Mouse (Mus musculus) heart, embryonic 16.5 days (tissue): ENCODE results near the gene Mocs1. TPM values are rescaled to one million over a fixed set of nuclear protein-coding genes. Genes with fewer than 3 reads are reported as not detected.
A peak's percentile ranks its signal among the peaks of the same experiment; 100 is the strongest.

Experiments
- ATAC-seq: fragments of 200-750 bp; cut with Nextera tagmentation; replicated peaks from 2 replicates; pipeline ENCODE4 v1.8.0; 2017; ENCODE audit warnings: moderate number of reproducible peaks; ENCODE audit not compliant: insufficient read depth, low FRiP score; ENCODE audit errors: extremely low read depth
- H3K27ac ChIP-seq: fragments of 300-500 bp; sonication (generic); 2 replicates; pipeline ENCODE4 v1.5.1; 2014; ENCODE audit warnings: mild to moderate bottlenecking, low read length, control low read depth, moderate library complexity
- H3K27me3 ChIP-seq: fragments of 300-500 bp; sonication (generic); 2 replicates; pipeline ENCODE4 v1.6.1; 2014; ENCODE audit warnings: low read length, mixed read lengths; ENCODE audit not compliant: control insufficient read depth, insufficient read depth
- H3K36me3 ChIP-seq: fragments of 300-500 bp; sonication (generic); 2 replicates; pipeline ENCODE4 v1.6.1; 2014; ENCODE audit not compliant: control insufficient read depth, insufficient read depth
- H3K4me1 ChIP-seq: fragments of 300-500 bp; sonication (generic); 2 replicates; pipeline ENCODE4 v1.6.1; 2014; ENCODE audit warnings: low read length, mixed read lengths; ENCODE audit not compliant: control insufficient read depth, insufficient read depth
- H3K4me2 ChIP-seq: fragments of 300-500 bp; sonication (generic); 2 replicates; pipeline ENCODE4 v1.6.1; 2014; ENCODE audit warnings: low read depth, mild to moderate bottlenecking, control low read depth, low read length
- H3K4me3 ChIP-seq: fragments of 300-500 bp; sonication (generic); 2 replicates; pipeline ENCODE4 v1.5.1; 2014; ENCODE audit warnings: mild to moderate bottlenecking, control low read depth, low read length
- H3K9ac ChIP-seq: fragments of 300-500 bp; sonication (generic); 2 replicates; pipeline ENCODE4 v1.6.1; 2014; ENCODE audit warnings: low read length, control low read depth
- H3K9me3 ChIP-seq: fragments of 300-500 bp; sonication (generic); replicated peaks from 2 replicates; pipeline ENCODE4 v1.6.1; 2016; ENCODE audit warnings: low read length; ENCODE audit not compliant: control insufficient read depth
- WGBS: fragments of 180-500 bp; shearing (Covaris S2); extraction: QIAGEN DNeasy Blood & Tissue Kit; methylation state at CpG from one replicate; pipeline ENCODE4 v1.1.7; 2014; 5-methylcytosine and 5-hydroxymethylcytosine counted together
- polyA plus RNA-seq: library from polyadenylated mRNA; unstranded; fragments of >200 nt; fragmentation: Nextera tagmentation; extraction: Ambion mirVana; gene quantifications from 2 replicates; pipeline ENCODE4 v1.2.1, GENCODE M21; 2015

The Mocs1 gene
- polyA plus RNA-seq = 5.8 and 6.1 TPM in 2 replicates

GRCm38 (mm10) chr17:49428239-49428688 lies at the start of gene Mocs1:
Mocs1 (plus strand) TSS chr17:49428362.
- peak within 1 kb of the TSS; percentile 96 for H3K4me2 ChIP-seq
- WGBS = under 1% methylated on average over 28 of the region's 28 CpGs

GRCm38 (mm10) chr17:49379645-49380044 lies 48.5 kb upstream of the Mocs1 start:
- ATAC-seq = no peak
- Histone ChIP-seq H3K9me3 (no peaks in the 10 kb centered on the region), H3K27ac (no peak overlapping the region), H3K9ac (no peak overlapping the region), H3K27me3 (no peaks in the 10 kb centered on the region), H3K4me1 (no peaks in the 10 kb centered on the region), H3K4me3 (no peak overlapping the region), H3K4me2 (no peak overlapping the region), H3K36me3 (no peaks in the 10 kb centered on the region)
- WGBS = 82% methylated on average over 4 of the region's 4 CpGs

More at GRCm38 (mm10) chr17:49428239-49428688, at the start of gene Mocs1:
- Histone ChIP-seq H3K4me1 (peaks cover 25% of the 10 kb centered on the region), H3K27me3 (no peaks in the 10 kb centered on the region), H3K4me3 (peak within 1 kb of the TSS; percentile 90), H3K36me3 (no peaks in the 10 kb centered on the region; the same call in 1 of the 2 replicates), H3K27ac (peak within 1 kb of the TSS; percentile 76), H3K9me3 (no peaks in the 10 kb centered on the region), H3K9ac (peak within 1 kb of the TSS; percentile 95)
- ATAC-seq = peak; percentile 99

- H3K27me3 ChIP-seq = no peaks in the 10 kb centered on the region
- H3K9ac ChIP-seq = no peak overlapping the region
- no peak for ATAC-seq
- WGBS = 36% methylated on average over 6 of the region's 6 CpGs
- no peak overlapping the region for H3K27ac ChIP-seq
- H3K4me1 ChIP-seq = no peaks in the 10 kb centered on the region
- H3K9me3 ChIP-seq = peaks cover 3% of the 10 kb centered on the region; the same call in 1 of the 2 replicates
- H3K4me2 ChIP-seq = no peak overlapping the region
- no peak overlapping the region for H3K4me3 ChIP-seq
- H3K36me3 ChIP-seq = no peaks in the 10 kb centered on the region
Measured at GRCm38 (mm10) chr17:49384217-49384943, 43.8 kb upstream of the Mocs1 start.

GRCm38 (mm10) chr17:49387741-49388140 lies 40.4 kb upstream of the Mocs1 start:
- Histone ChIP-seq H3K36me3 (no peaks in the 10 kb centered on the region), H3K9ac (no peak overlapping the region), H3K4me3 (no peak overlapping the region), H3K27me3 (no peaks in the 10 kb centered on the region), H3K27ac (no peak overlapping the region), H3K4me2 (no peak overlapping the region), H3K4me1 (no peaks in the 10 kb centered on the region), H3K9me3 (peaks cover 3% of the 10 kb centered on the region; the same call in 1 of the 2 replicates)
- ATAC-seq = no peak
- WGBS = 84% methylated on average over 2 of the region's 2 CpGs

GRCm38 (mm10) chr17:49392751-49393150 lies 35.4 kb upstream of the Mocs1 start:
- Histone ChIP-seq H3K4me3 (no peak overlapping the region), H3K9me3 (peaks cover under 1% of the 10 kb centered on the region; the same call in 1 of the 2 replicates), H3K36me3 (no peaks in the 10 kb centered on the region), H3K4me2 (no peak overlapping the region), H3K4me1 (no peaks in the 10 kb centered on the region), H3K27me3 (no peaks in the 10 kb centered on the region), H3K9ac (no peak overlapping the region), H3K27ac (no peak overlapping the region)
- ATAC-seq = no peak
- WGBS = 5% methylated on average over 1 of the region's 1 CpGs

GRCm38 (mm10) chr17:49394836-49395235 lies 33.3 kb upstream of the Mocs1 start:
- no peak overlapping the region for H3K4me3 ChIP-seq
- no peaks in the 10 kb centered on the region for H3K27me3 ChIP-seq
- no peak overlapping the region for H3K27ac ChIP-seq
- H3K9me3 ChIP-seq = no peaks in the 10 kb centered on the region
- no peak overlapping the region for H3K4me2 ChIP-seq
- H3K9ac ChIP-seq = no peak overlapping the region
- WGBS = 49% methylated on average over 1 of the region's 1 CpGs
- H3K36me3 ChIP-seq = no peaks in the 10 kb centered on the region
- H3K4me1 ChIP-seq = no peaks in the 10 kb centered on the region
- ATAC-seq = no peak

- H3K36me3 ChIP-seq = no peaks in the 10 kb centered on the region
- H3K4me1 ChIP-seq = no peaks in the 10 kb centered on the region
- no peak overlapping the region for H3K27ac ChIP-seq
- no peak for ATAC-seq
- 77% methylated on average over 4 of the region's 4 CpGs for WGBS
- no peaks in the 10 kb centered on the region for H3K9me3 ChIP-seq
- no peak overlapping the region for H3K4me2 ChIP-seq
- H3K9ac ChIP-seq = no peak overlapping the region
- no peaks in the 10 kb centered on the region for H3K27me3 ChIP-seq
- H3K4me3 ChIP-seq = no peak overlapping the region
Measured at GRCm38 (mm10) chr17:49399605-49400004, 28.6 kb upstream of the Mocs1 start.

- H3K9me3 ChIP-seq = peaks cover under 1% of the 10 kb centered on the region; the same call in 1 of the 2 replicates
- no peaks in the 10 kb centered on the region for H3K4me1 ChIP-seq
- no peak overlapping the region for H3K9ac ChIP-seq
- no peaks in the 10 kb centered on the region for H3K36me3 ChIP-seq
- ATAC-seq = 0 out of 2 replicates have a peak, but pooled peaks have one; percentile 18
- H3K27ac ChIP-seq = no peak overlapping the region
- H3K4me2 ChIP-seq = no peak overlapping the region
- 7% methylated on average over 2 of the region's 2 CpGs for WGBS
- no peak overlapping the region for H3K4me3 ChIP-seq
- no peaks in the 10 kb centered on the region for H3K27me3 ChIP-seq
Measured at GRCm38 (mm10) chr17:49400130-49400529, 28.0 kb upstream of the Mocs1 start.

GRCm38 (mm10) chr17:49403151-49403550 lies 25.0 kb upstream of the Mocs1 start:
- Histone ChIP-seq H3K4me3 (no peak overlapping the region), H3K27ac (no peak overlapping the region), H3K4me2 (no peak overlapping the region), H3K27me3 (no peaks in the 10 kb centered on the region), H3K4me1 (no peaks in the 10 kb centered on the region), H3K36me3 (no peaks in the 10 kb centered on the region), H3K9ac (no peak overlapping the region), H3K9me3 (peaks cover 2% of the 10 kb centered on the region; the same call in 1 of the 2 replicates)
- WGBS = 76% methylated on average over 6 of the region's 6 CpGs
- no peak for ATAC-seq
